Mouse (Mus musculus) cerebellum, adult 11 months (tissue): Measurements from ENCODE around the gene Slc22a3.

ENCODE experiments used
- DNase-seq: peaks from one replicate; pipeline ENCODE4 v3.0.0; 2022

Slc22a3 gene

DNA sequence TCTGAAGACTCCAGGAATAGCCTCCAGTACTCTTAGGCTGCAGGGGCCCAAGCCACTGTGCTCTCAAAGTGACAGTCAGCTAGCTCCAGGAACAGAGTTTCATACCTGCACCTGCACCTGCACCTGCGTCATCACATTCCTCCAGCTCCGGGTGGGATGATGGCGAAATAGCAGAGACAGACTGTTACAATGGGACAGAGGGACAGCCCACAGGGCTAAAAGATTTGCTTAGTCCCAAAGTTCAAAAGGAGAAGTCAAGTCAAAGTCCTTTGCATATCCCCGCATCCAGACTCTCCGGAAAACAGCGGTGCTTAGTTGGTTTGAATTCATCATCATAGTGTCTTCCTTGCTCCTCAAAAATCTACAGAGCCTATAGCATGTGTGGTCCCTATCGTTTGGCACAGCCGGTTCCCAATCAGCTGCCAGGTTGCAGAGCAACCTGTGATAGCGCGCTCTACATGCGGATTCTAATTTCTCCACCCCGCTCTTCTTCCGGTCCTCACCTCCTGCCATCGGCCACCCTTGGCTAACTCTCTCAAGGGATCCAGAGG, at the start of gene Slc22a3:
Slc22a3 (minus strand) TSS at position 51 of the 551 bp plus-strand sequence.
- DNase-seq: no peak

GRCm38 (mm10) chr17:12534353-12535145, 27.0 kb upstream of the Slc22a3 start:
- peak; percentile 51 for DNase-seq

- peak; percentile 22 for DNase-seq
These were observed 24.6 kb upstream of the Slc22a3 start for GRCm38 (mm10) chr17:12532115-12532514.

- DNase-seq: no peak
These were observed 22.6 kb upstream of the Slc22a3 start for GRCm38 (mm10) chr17:12530081-12530480.

GRCm38 (mm10) chr17:12529384-12529985, 22.0 kb upstream of the Slc22a3 start:
- DNase-seq: no peak

DNA sequence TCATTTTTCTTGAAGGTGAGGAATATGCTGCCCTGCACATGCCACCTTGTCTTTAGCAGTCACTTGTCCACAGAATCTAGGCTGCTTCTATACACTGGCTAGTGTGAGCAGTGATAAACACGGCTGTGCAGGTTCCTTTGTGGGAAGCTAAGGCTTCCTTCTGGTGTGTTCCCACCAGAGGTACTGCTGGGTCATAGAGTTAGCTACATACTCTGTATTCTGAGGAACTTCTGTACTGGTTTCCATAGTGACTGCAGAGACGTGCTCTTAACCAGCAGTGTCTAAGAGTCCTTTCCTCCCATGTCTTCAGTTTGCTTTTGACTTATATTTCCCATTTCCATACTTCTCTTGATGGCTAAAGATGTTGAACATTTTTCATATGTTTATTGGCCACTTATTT, 11.6 kb upstream of the Slc22a3 start:
- DNase-seq: no peak

DNA sequence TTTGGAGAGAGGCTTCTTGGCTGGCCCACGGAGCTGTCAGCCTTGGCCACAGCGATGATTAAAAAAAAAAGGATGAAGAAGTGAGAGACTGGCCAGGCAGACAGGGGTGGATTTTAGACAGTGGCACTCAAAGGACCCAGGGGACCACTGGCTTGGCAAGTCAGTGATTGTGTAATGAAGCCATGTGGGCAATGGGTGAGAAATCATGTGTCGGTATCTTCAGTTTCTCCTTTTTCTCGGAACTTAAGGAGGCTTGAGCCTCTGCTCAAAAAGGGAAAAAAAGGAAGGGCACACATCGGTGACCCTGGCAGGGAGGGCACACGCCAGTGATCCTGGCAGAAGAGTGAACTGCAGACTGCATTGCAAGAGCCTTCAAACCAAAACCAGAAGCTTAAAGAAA, 10.7 kb upstream of the Slc22a3 start:
- DNase-seq: no peak

GRCm38 (mm10) chr17:12513997-12514396, 6.5 kb upstream of the Slc22a3 start:
- DNase-seq: no peak

- DNase-seq: no peak
These were observed 5.8 kb upstream of the Slc22a3 start for GRCm38 (mm10) chr17:12513107-12513923.

- DNase-seq: no peak
These were observed 3.7 kb upstream of the Slc22a3 start for GRCm38 (mm10) chr17:12511193-12511592.

DNA sequence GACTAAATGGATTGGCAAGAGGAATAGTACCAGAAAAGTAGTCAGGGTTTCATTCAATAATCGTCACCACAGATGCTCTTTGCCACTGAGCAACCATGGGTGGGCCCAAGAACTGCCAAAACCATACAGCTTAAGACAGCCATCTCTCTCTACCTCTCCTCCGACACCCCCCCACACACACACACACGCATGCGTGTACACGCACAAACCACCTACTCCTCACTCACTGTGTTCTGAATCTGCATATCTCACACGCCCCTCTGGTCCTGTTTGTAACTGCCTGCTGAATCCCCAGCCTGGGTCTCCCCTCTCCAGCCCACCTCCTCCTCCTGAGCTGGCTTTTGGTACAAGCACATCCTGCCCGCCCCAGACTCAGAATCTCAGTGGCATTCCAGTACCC, 872 bp upstream of the Slc22a3 start:
- no peak for DNase-seq

DNA sequence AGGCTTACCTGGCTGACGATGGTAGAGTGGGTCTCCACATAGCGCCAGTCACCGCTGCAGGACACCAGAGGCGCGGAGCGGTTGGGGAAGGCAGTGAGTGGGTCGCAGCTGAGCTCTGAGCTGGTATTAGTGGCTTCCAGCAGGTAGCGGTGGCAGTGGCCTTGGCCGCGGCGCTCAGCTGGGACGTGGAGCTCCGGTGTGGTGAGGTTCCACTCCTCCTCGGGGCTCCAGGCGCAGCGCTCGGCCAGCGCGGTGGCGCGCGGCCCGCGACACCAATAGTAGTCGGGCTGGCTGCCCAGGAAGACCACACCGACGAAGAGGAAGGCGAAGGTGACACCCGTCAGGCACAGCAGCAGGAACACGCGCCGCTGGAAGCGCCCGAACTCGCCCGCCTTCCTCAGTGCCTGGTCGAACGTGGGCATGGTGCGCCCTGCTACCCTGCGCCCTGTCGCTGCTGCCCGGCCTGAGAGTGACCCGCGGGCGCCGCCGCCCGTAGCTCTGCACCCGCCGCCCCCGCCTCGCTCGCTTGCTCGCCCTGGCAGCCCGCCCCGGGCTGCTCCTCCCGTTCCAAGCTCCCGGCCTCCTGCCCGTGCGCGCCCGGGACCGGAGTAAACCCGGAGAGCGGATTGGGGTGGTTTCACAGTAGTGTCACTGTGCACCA, 471 bp downstream of the Slc22a3 start:
- no peak for DNase-seq

GRCm38 (mm10) chr17:12505708-12506107, 1.8 kb downstream of the Slc22a3 start:
- DNase-seq: no peak

DNA sequence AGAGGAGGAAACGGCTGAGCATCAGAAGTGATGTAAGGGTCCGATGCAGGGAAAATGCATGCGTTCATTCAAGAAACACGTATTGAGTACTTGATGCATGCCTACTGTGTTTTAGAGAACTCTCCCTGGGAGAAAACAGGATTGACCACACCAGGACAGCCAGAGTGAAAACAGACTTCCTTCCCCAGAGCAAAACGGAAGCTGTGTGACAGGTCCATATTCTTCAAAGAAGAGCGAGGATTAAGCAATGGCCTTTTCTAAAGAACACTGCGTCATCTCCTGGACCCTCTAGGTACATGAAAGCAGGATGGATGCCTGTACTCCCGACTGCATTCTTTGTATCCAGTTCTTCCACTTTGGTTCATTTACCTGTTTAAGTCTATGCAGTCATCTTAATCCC, 8.1 kb downstream of the Slc22a3 start:
- no peak for DNase-seq

- no peak for DNase-seq
These were observed 11.9 kb downstream of the Slc22a3 start for GRCm38 (mm10) chr17:12495558-12495957.

DNA sequence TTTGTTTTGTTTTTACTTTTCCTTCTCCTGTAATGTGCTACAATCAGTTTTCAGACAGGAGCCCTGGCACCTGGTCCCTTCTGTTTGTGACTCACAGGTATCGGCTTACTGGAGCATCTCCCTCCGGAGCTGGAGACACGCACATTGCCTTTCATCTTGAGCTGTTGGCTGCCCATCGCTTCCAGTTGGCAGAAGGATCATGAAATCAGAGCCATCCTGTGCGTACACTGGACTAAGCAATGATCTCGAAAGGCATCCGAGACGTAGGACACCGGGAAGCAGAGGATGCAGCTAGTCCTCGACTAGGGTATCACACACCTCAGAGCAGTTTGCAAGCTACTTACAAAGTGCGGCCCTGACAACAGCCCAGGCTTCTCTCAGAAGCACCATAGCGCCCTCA, 15.9 kb downstream of the Slc22a3 start:
- no peak for DNase-seq

GRCm38 (mm10) chr17:12489888-12490287, 17.6 kb downstream of the Slc22a3 start:
- DNase-seq: no peak

GRCm38 (mm10) chr17:12485657-12486056, 21.8 kb downstream of the Slc22a3 start:
- no peak for DNase-seq

DNA sequence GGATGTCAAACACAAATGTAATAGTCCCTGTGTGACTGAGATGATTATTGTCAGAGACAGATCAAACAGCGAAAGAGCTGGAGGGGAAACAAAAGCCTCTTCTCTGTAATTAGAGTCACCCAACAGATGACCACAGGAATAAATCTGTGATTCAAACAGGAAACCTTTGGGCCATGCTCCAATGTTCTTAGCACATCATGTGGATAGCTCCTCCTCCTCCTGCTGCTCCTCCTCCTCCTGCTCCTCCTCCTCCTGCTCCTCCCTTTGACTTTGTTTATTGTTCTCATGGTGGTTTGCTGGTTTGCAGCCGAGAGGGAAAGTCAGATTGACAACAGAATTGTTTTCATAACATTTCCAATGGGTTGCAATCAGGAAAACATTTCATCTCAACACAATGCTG, 28.1 kb downstream of the Slc22a3 start:
- DNase-seq: no peak

GRCm38 (mm10) chr17:12474509-12475083, 32.9 kb downstream of the Slc22a3 start:
- DNase-seq: no peak

DNA sequence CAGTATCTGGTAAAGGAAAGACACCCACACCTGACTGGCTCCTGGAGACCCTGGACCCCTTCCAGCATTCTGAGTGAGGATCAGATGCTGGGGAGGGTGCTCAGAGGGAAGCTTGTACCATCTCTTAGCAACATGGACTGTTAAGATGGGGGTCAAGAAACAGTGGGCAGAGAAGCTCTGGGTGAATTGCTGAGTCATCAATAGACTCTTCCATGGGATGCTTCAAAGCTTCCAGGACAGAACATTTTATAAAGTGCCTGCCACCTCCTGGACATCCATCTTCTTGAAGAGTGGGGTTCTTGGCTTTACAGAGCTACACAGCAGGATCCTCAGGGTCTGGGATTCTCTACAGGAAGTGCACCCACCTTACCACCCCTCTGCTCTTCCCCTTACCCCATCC, 35.0 kb downstream of the Slc22a3 start:
- DNase-seq: no peak

DNA sequence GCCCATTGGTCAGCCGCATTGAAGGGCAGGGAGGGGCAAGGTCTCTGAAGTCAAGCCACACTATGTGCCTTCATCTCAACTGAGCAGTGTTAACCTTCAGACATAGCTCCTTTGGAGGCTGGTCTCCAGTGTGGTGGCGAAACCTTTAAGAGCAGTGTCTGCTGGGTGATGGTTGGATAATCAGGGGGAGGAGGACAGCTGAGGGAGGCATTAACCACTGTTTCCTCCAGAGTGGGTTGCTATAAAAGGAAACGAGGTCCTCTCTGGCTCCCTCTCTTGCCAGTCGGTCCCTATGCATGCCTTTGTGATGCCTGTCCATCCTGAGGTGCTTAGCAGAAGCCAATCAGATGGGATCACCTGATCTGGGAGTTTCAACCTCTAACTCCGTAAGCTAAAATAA, 38.8 kb downstream of the Slc22a3 start:
- DNase-seq: no peak

GRCm38 (mm10) chr17:12467642-12468041, 39.9 kb downstream of the Slc22a3 start:
- no peak for DNase-seq
